Mouse (Mus musculus): ENCODE data around the gene Snrpa. TPM values are rescaled to one million over a fixed set of nuclear protein-coding genes. Genes with fewer than 3 reads are reported as not detected.

Gene Snrpa
- polyA plus RNA-seq, 1 experiment from 2014 or later = 204 TPM

DNA sequence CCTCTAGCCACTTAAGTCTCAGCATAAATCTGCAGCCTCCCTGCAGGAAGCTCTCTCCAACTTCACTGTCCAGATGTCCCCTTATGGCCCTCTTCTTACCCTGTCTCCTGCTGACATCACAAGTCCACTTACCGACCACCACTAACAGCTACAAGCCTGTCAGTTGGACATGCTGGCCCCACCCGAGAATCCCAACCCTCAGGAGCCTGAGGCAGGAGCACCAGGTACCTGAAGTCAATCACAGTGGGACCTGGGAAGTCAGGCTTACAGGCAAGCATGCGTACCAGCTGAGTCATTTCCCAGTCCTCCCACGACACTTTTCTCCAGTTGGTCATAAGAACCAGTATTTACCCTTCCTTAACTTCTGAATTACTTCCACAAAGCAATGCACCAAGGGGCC lies 2.3 kb downstream of the Snrpa start:
- no peak for ATAC-seq (replicated peaks)
- no peak overlapping the region; the same call in 1 of the 2 replicates for H3K4me3 ChIP-seq
- 89% methylated on average over 4 of the region's 4 CpGs for WGBS
- peaks cover 42% of the 10 kb centered on the region for H3K36me3 ChIP-seq (replicated peaks)
- no peak overlapping the region for H3K27ac ChIP-seq
- no peaks in the 10 kb centered on the region for H3K9me3 ChIP-seq
- no peak overlapping the region for H3K9ac ChIP-seq
- peak overlapping the region; percentile 16; the same call in 1 of the 2 replicates for H3K4me2 ChIP-seq
- H3K27me3 ChIP-seq (replicated peaks) = no peaks in the 10 kb centered on the region
- peaks cover 35% of the 10 kb centered on the region for H3K4me1 ChIP-seq

DNA sequence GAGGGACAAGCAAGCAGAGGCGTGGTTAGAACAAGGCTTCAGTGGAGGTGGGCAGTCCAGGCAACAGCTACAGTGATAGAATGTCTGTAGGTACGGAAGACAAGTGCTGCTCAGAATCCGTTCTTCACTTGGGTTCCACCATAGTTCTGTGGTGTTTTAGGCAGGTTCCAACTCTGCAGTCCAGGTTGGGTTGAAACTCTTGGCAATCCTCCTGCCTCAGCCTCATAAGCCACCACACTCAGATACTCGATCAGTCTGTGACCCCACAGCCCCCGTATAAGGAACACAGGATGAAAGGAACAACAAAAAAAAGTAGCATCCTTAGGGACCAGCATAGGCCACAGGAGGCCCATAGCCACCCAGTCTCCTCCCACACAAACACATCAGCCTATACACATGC lies 3.6 kb downstream of the Snrpa start:
- ATAC-seq (replicated peaks) = no peak
- H3K36me3 ChIP-seq (replicated peaks) = peaks cover 54% of the 10 kb centered on the region
- H3K9me3 ChIP-seq = no peaks in the 10 kb centered on the region
- no peak overlapping the region for H3K9ac ChIP-seq
- H3K4me2 ChIP-seq = no peak overlapping the region
- H3K4me1 ChIP-seq = peaks cover 35% of the 10 kb centered on the region
- no peaks in the 10 kb centered on the region for H3K27me3 ChIP-seq (replicated peaks)
- H3K4me3 ChIP-seq = no peak overlapping the region
- H3K27ac ChIP-seq = no peak overlapping the region
- WGBS = 98% methylated on average over 5 of the region's 5 CpGs

DNA sequence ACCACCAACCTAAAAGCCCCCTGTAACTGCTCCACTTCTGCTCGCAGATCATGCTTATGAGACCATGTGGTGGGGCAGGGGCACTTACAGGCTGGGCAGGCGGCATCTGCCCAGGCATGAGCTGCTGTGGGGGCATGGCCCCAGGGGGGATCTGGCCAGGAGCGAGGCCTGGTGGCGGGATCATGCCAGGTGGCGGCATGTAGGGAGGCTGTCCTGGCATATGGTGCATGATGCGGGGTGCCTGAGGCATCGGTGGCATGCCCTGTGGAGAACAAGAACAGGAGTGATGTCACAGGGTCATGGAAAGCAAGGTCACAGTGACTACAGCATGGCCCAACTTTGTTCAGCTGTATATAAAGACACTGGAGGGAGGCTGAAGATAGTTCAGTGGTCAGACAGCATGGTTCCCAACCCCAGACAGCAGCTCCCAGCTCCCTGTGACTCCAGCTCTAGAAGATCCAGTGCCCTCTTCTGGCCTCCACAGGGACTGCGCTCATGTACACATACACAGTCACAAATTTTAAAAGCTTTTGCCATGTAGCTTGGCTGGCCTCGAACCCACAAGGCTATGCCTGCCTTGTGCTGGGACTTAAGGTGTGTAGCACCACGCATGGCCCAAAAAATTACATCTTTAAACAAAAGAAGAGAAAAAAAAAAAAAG lies 6.7 kb downstream of the Snrpa start:
- WGBS = 92% methylated on average over 10 of the region's 10 CpGs
- peaks cover 22% of the 10 kb centered on the region for H3K4me1 ChIP-seq
- H3K9me3 ChIP-seq = no peaks in the 10 kb centered on the region
- ATAC-seq (replicated peaks) = no peak
- H3K36me3 ChIP-seq (replicated peaks) = peaks cover 81% of the 10 kb centered on the region
- no peak overlapping the region for H3K9ac ChIP-seq
- no peaks in the 10 kb centered on the region for H3K27me3 ChIP-seq (replicated peaks)
- no peak overlapping the region for H3K4me3 ChIP-seq
- H3K4me2 ChIP-seq = no peak overlapping the region
- H3K27ac ChIP-seq = no peak overlapping the region

DNA sequence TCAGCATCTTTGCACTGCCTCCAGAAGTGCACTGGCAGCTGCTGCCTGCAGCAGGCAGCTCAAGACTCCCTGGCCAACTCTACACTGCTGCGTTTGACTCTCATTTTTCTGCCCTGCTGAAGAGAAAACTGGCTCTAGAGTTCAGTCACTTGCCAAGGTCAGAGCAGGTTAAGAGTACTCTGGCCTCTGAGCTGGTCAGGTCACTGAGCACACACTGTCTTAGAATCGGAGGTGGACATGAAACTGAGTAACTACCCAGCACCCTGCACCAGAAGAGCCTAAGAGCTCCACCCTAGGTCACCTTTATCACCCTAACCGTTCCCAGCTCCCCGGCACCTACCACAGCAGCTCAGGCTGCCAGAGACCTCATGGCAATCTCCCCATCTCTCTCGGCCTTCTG lies 10.1 kb downstream of the Snrpa start:
- H3K9ac ChIP-seq = no peak overlapping the region
- H3K4me1 ChIP-seq = no peaks in the 10 kb centered on the region
- ATAC-seq (replicated peaks) = no peak
- 92% methylated on average over 5 of the region's 5 CpGs for WGBS
- H3K4me3 ChIP-seq = no peak overlapping the region
- H3K36me3 ChIP-seq (replicated peaks) = peaks cover 63% of the 10 kb centered on the region
- no peak overlapping the region for H3K4me2 ChIP-seq
- H3K27me3 ChIP-seq (replicated peaks) = no peaks in the 10 kb centered on the region
- no peak overlapping the region for H3K27ac ChIP-seq
- H3K9me3 ChIP-seq = no peaks in the 10 kb centered on the region

DNA sequence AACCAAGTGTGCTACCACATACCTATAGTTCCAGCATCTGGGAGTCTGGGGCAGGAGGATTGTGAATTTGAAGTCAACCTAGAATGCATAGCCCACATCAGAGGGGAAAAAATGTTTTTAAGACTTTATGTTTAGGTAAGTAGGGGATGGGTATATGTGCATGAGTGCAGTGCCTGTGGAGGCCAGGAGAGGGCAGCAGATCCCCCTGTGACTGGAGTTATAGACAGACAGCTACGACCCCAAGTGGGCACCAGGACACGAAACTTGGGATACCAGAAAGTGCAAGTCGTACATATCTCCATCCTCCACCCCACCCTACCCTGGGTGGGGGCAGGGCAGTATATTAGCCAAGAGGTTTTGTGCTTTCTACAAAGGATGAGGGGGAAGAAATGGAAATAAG lies 11.1 kb downstream of the Snrpa start:
- no peak overlapping the region for H3K4me2 ChIP-seq
- no peak overlapping the region for H3K9ac ChIP-seq
- peaks cover 53% of the 10 kb centered on the region for H3K36me3 ChIP-seq (replicated peaks)
- H3K27ac ChIP-seq = no peak overlapping the region
- peaks cover 2% of the 10 kb centered on the region; the same call in 1 of the 2 replicates for H3K4me1 ChIP-seq
- WGBS = 77% methylated on average over 3 of the region's 3 CpGs
- H3K9me3 ChIP-seq = no peaks in the 10 kb centered on the region
- no peak for ATAC-seq (replicated peaks)
- H3K4me3 ChIP-seq = no peak overlapping the region
- no peaks in the 10 kb centered on the region for H3K27me3 ChIP-seq (replicated peaks)

DNA sequence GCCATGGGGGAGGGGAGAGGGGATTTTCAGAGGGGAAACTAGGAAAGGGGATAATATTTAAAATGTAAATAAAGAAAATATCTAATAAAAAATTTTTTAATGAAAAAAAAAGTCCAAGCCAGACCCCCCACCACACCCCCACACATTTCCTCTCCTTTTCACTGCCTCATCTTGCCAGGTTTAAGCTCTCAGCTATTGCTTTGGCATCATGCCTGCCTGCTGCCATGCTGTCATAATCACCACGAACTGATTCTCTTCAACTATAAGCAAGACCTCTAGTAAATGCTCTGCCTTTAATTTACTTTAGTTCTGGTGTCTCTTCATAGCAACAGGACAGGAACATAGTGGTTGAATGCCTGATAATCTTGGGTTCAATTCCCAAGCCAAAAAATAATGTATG lies 13.6 kb downstream of the Snrpa start:
- no peaks in the 10 kb centered on the region for H3K9me3 ChIP-seq
- no peak for ATAC-seq (replicated peaks)
- H3K36me3 ChIP-seq (replicated peaks) = peaks cover 30% of the 10 kb centered on the region
- WGBS = 82% methylated on average over 1 of the region's 1 CpGs
- no peaks in the 10 kb centered on the region for H3K27me3 ChIP-seq (replicated peaks)
- H3K4me1 ChIP-seq = peaks cover 19% of the 10 kb centered on the region
- H3K9ac ChIP-seq = no peak overlapping the region
- no peak overlapping the region for H3K27ac ChIP-seq
- H3K4me3 ChIP-seq = no peak overlapping the region
- H3K4me2 ChIP-seq = no peak overlapping the region

DNA sequence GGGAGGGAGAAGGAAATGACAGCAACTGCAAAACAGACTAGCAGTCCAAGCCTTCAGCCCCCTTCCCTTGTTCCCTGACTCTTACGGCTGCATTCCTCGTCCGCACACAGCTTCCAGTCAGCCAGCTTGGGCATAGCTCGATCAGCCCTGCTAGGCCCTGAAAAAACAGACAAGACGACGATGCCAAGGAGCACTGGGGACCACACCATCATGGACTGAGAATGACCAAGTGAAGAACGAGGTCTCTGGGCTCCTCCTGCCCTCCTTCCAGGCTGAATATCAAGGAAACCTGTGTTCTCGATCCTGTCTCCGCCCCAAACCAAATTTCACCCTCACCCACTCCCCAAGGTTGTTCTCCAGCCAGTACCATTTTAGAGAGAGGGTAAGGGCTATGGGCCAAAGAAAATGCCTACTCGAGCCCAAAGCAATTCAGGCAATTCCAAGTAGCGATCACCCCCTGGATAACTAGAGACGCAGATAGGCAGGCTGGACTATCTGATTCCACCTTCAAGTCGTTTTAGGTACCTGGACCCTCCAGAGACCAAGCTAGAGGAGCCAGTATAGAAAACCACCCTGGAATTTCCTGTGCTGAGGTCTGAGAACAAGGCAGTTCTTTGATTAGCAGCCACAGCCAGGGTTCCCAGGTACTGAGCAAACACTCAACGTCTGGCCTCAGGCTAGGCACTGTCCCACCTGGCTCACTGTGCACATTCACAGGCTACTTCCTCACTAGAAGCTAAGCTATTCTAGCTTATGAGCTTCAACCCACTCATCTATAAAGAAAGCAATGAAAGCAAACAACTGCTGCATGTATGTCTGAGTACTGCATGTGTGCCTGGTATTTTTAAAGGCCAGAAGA lies 15.0 kb downstream of the Snrpa start, which contains the start of the genes Gm21983 and Mia:
Gene Gm21983 (minus strand): TSS at position 250 of the 859 bp plus-strand sequence.
Gene Mia (minus strand): TSS at position 321 of the 859 bp plus-strand sequence.
- Histone ChIP-seq H3K4me1 (peaks cover 20% of the 10 kb centered on the region), H3K9ac (no peak within 1 kb of the TSS), H3K27ac (peak within 1 kb of the TSS; percentile 79; the same call in 1 of the 2 replicates), H3K27me3 (replicated peaks) (no peaks in the 10 kb centered on the region), H3K4me3 (no peak within 1 kb of the TSS), H3K9me3 (no peaks in the 10 kb centered on the region), H3K4me2 (no peak within 1 kb of the TSS), H3K36me3 (replicated peaks) (peaks cover 18% of the 10 kb centered on the region)
- no peak for ATAC-seq (replicated peaks)
- 71% methylated on average over 14 of the region's 14 CpGs for WGBS

DNA sequence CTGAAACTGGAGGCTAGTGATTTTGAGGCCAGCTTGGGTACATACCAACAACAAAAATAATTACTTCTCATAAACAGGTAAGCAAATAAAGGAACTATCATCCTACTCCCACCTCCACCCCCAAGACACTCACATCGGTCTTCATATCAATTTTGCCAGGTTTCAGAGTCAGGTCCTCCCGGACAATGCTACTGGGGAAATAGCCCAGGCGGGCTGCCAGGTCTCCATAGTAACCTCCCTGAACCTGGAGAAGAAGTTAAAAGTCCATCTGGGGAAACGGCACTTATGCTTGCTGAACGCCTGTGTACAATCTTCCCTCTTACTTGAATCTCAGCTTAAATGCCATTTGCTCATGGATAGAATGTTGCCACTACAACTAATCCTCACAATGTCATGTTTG lies 16.0 kb downstream of the Snrpa start:
- Histone ChIP-seq H3K27ac (peak overlapping the region; percentile 79; the same call in 1 of the 2 replicates), H3K27me3 (replicated peaks) (no peaks in the 10 kb centered on the region), H3K36me3 (replicated peaks) (peaks cover 8% of the 10 kb centered on the region; the same call in 1 of the 2 replicates), H3K4me1 (peaks cover 20% of the 10 kb centered on the region), H3K9me3 (no peaks in the 10 kb centered on the region), H3K9ac (no peak overlapping the region), H3K4me2 (peak overlapping the region; percentile 52; the same call in 1 of the 2 replicates), H3K4me3 (no peak overlapping the region)
- WGBS = 37% methylated on average over 5 of the region's 5 CpGs
- ATAC-seq (replicated peaks) = no peak

DNA sequence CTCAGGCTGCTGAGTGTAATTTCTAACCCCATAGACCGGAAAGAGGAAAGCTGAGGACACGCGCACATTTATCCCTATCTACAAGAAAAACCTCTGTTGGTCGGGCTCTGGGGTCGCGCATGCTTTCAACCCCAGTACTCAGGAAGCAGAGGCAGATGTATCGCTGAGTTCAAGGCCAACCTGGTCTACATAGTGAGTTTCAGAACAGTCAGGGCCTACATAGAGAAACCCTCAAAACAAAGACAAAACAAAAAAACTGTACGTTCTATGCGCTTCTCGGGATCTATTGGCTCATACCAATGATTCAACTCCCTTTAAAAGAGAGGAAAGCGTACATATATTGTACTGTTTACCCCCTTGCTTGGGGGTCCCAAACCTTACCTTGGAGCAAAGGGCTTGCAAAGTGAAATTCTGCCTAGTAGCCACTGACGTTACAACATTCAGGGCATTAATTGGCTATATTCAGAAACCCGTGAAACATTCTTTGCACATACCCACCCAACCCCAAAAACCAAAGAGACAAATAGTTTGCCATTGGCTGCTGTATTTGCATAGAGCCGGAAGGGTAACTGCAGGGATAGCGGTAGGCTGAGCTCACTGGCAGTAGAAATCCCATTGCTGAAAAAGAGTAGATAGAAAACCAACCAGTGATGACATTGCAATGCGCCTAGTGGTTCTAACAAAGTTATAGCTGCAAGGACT lies 16.7 kb downstream of the Snrpa start:
- peak overlapping the region; percentile 79 for H3K27ac ChIP-seq
- H3K9ac ChIP-seq = peak overlapping the region; percentile 36
- peaks cover 3% of the 10 kb centered on the region; the same call in 1 of the 2 replicates for H3K36me3 ChIP-seq (replicated peaks)
- H3K4me1 ChIP-seq = peaks cover 20% of the 10 kb centered on the region
- peak overlapping the region; percentile 52 for H3K4me2 ChIP-seq
- H3K27me3 ChIP-seq (replicated peaks) = no peaks in the 10 kb centered on the region
- peak overlapping the region; percentile 71 for H3K4me3 ChIP-seq
- peak; percentile 15 for ATAC-seq (replicated peaks)
- WGBS = 46% methylated on average over 16 of the region's 16 CpGs
- no peaks in the 10 kb centered on the region for H3K9me3 ChIP-seq

DNA sequence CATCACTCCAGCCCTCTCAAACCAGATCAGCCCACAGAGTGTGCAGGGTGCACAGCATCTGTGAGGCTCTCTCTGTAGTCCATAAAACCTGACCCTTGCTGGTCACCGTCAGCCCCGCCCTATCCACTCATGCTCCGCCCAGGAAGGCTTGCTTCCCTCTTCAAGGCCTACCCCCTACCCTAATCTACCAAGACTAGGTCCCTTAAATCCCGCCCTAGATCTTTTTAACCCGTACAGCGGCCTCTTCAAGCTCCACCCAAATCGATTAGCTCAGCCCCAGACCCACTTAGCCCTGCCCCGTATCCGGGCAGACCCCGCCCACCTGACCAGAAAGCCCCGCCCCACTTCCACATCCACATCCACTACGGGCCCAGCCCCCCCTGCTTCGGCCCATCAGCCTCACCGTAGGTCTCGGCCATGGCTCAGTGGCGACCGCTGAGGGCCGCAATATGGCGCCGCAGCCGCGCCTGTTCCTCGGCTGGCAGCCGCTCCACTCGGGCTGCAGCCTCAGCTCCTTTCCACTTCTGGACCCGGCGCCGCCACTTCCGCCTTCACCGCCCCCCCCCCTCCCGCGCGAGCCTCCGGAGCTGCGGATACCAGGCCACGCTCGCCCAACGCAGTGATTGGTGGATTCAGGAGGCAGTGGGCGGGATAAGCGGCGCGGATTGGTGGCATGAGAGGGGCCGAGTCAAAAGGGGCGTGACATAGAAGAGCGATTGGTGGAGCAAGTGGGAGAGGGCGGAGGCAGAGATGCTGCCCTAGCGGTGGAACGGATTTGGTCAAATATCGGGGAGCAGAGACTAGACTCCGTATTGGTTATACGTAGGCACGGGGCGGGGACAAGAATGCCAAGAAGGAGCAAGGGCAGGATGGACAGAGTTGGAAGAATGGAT lies 17.5 kb downstream of the Snrpa start, which contains the start of gene Rab4b:
Gene Rab4b (minus strand): TSS at position 573 of the 893 bp plus-strand sequence.
- ATAC-seq (replicated peaks) = peak; percentile 98
- no peaks in the 10 kb centered on the region for H3K9me3 ChIP-seq
- WGBS = under 1% methylated on average over 53 of the region's 53 CpGs

DNA sequence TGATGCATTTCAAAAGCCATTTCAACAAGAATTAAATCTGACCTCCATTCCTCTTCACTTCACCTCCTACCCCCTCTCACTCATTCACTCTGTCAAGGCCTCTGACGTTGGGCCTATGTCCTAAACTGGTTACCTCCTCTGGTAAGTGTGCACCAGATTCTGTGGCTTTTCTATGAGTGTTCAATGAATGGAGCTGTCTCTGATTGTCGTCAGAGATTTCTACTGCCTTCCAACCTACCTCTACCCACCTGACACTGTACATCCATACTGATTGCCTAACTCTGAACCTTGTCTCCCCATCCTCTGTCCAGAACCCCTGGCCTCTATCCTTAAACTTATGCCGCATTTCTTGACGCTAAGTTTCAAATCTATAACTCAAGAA lies 18.1 kb downstream of the Snrpa start:
- peak; percentile 19 for ATAC-seq (replicated peaks)

More for the DNA sequence above, 17.5 kb downstream of the Snrpa start, which contains the start of gene Rab4b:
- H3K36me3 ChIP-seq (replicated peaks) = peaks cover 2% of the 10 kb centered on the region; the same call in 1 of the 2 replicates
- H3K27me3 ChIP-seq (replicated peaks) = no peaks in the 10 kb centered on the region
- H3K4me2 ChIP-seq = peak within 1 kb of the TSS; percentile 52
- H3K27ac ChIP-seq = peak within 1 kb of the TSS; percentile 91
- H3K4me1 ChIP-seq = peaks cover 20% of the 10 kb centered on the region
- H3K4me3 ChIP-seq = peak within 1 kb of the TSS; percentile 71
- H3K9ac ChIP-seq = peak within 1 kb of the TSS; percentile 47

More for the DNA sequence above, 18.1 kb downstream of the Snrpa start:
- no peaks in the 10 kb centered on the region for H3K27me3 ChIP-seq (replicated peaks)
- H3K4me1 ChIP-seq = peaks cover 20% of the 10 kb centered on the region
- peak overlapping the region; percentile 71 for H3K4me3 ChIP-seq
- H3K9me3 ChIP-seq = no peaks in the 10 kb centered on the region
- peaks cover 4% of the 10 kb centered on the region; the same call in 1 of the 2 replicates for H3K36me3 ChIP-seq (replicated peaks)
- peak overlapping the region; percentile 47 for H3K9ac ChIP-seq
- peak overlapping the region; percentile 91 for H3K27ac ChIP-seq
- H3K4me2 ChIP-seq = peak overlapping the region; percentile 52
- 19% methylated on average over 4 of the region's 4 CpGs for WGBS
